Mouse (Mus musculus): Measurements from ENCODE around the gene Asap2. TPM values are rescaled to one million over a fixed set of nuclear protein-coding genes. Genes with fewer than 3 reads are reported as not detected.

Gene Asap2
- polyA plus RNA-seq, 1 experiment from 2014 or later, result 3.2 TPM

- no peak for DNase-seq (ENCODE audit: low spot score)
Observed at GRCm38 (mm10) chr12:21165891-21166342, 175.7 kb downstream of the Asap2 start.

- DNase-seq (ENCODE audit: low spot score), result peak; percentile 82
Observed at GRCm38 (mm10) chr12:21166884-21167575, 176.8 kb downstream of the Asap2 start.

- DNase-seq (ENCODE audit: low spot score), result peak; percentile 65
Observed at GRCm38 (mm10) chr12:21167741-21168140, 177.5 kb downstream of the Asap2 start.

- no peak for DNase-seq (ENCODE audit: low spot score)
Observed at GRCm38 (mm10) chr12:21168149-21168548, 177.9 kb downstream of the Asap2 start.

GRCm38 (mm10) chr12:21171776-21172490 is 181.7 kb downstream of the Asap2 start:
- DNase-seq (ENCODE audit: low spot score), result peak; percentile 73

GRCm38 (mm10) chr12:21173847-21174412 is 183.7 kb downstream of the Asap2 start:
- DNase-seq (ENCODE audit: low spot score), result no peak

GRCm38 (mm10) chr12:21176399-21176798 is 186.1 kb downstream of the Asap2 start:
- DNase-seq (ENCODE audit: low spot score), result no peak

- no peak for DNase-seq (ENCODE audit: low spot score)
Observed at GRCm38 (mm10) chr12:21177123-21177698, 187.0 kb downstream of the Asap2 start.

GRCm38 (mm10) chr12:21180091-21180490 is 189.8 kb downstream of the Asap2 start:
- DNase-seq (ENCODE audit: low spot score), result no peak

- DNase-seq (ENCODE audit: low spot score), result no peak
Observed at GRCm38 (mm10) chr12:21182786-21183185, 192.5 kb downstream of the Asap2 start.

GRCm38 (mm10) chr12:21183321-21183720 is 193.1 kb downstream of the Asap2 start:
- DNase-seq (ENCODE audit: low spot score), result no peak

GRCm38 (mm10) chr12:21186145-21186544 is 195.9 kb downstream of the Asap2 start:
- DNase-seq (ENCODE audit: low spot score), result no peak

- no peak for DNase-seq (ENCODE audit: low spot score)
Observed at GRCm38 (mm10) chr12:21188880-21189279, 198.6 kb downstream of the Asap2 start.

GRCm38 (mm10) chr12:21191546-21191945 is 201.3 kb downstream of the Asap2 start:
- DNase-seq (ENCODE audit: low spot score), result no peak

GRCm38 (mm10) chr12:21195497-21195896 is 205.2 kb downstream of the Asap2 start:
- DNase-seq (ENCODE audit: low spot score), result no peak

- no peak for DNase-seq (ENCODE audit: low spot score)
Observed at GRCm38 (mm10) chr12:21196420-21196819, 206.2 kb downstream of the Asap2 start.

- DNase-seq (ENCODE audit: low spot score), result no peak
Observed at GRCm38 (mm10) chr12:21200613-21201012, 210.4 kb downstream of the Asap2 start.

GRCm38 (mm10) chr12:21201485-21202269 is 211.4 kb downstream of the Asap2 start:
- DNase-seq (ENCODE audit: low spot score), result no peak

- no peak for DNase-seq (ENCODE audit: low spot score)
Observed at GRCm38 (mm10) chr12:21204701-21205312, 214.5 kb downstream of the Asap2 start.

- no peak for DNase-seq (ENCODE audit: low spot score)
Observed at GRCm38 (mm10) chr12:21205799-21206198, 215.5 kb downstream of the Asap2 start.

- no peak for DNase-seq (ENCODE audit: low spot score)
Observed at GRCm38 (mm10) chr12:21207422-21207821, 217.2 kb downstream of the Asap2 start.
